Mouse (Mus musculus) liver, postnatal 0 days (tissue): Measurements from ENCODE around the gene Zfp810.

ENCODE experiments used
- CTCF ChIP-seq: sonication (generic); IDR thresholded peaks from 2 replicates; pipeline ENCODE4 v1.5.1; 2016; ENCODE audit warnings: antibody characterized with exemption, low read depth
- EP300 ChIP-seq: IDR thresholded peaks from 2 replicates; pipeline ENCODE4 v1.6.1; 2016; ENCODE audit warnings: antibody characterized with exemption, low read depth, mild to moderate bottlenecking

DNA sequence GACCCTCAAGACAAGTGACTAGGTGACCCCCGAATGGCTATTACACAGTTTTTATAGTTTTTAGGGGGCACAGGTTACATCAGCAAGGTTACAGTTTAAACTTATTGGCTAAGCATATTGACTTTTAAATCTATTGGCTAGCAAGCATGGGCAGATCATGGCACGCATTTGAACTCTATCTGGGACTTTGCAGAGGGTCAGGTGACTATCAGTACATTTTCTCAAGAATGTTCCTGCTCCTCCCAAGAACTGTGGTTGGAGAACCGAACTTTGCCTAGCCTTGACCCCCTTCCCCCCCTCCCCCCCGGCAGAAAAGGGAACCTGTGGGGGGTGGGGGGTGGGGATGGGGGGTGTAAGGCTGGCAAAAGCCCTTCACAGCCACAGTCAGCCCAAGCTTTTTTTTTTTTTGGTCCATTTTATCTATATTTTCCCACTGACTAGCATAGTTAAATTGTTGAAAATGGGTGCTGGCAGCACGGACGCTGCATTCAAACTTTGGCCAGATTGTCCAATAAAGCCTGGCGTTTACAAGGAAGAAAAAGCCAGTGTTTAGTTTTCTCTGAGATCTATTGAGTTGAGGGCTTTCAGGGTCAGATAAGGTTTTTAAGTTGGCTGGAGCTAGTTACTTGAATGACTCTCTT, 77.9 kb downstream of the Zfp810 start:
- TF ChIP-seq CTCF (no peak), EP300 (no peak)
